Mouse (Mus musculus): ENCODE results near the gene Ciz1. TPM values are rescaled to one million over a fixed set of nuclear protein-coding genes. Genes with fewer than 3 reads are reported as not detected.

Gene Ciz1
- total RNA-seq, 1 experiment from 2014 or later = 78.2 TPM

GRCm38 (mm10) chr2:32392063-32392462, 39.9 kb downstream of the Ciz1 start:
- ATAC-seq (replicated peaks in 1 of 2; ENCODE audit: insufficient read depth in 1 of 2, low FRiP score in 2 of 2, low TSS enrichment in 1 of 2, low read depth in 1 of 2, poor library complexity in 2 of 2, severe bottlenecking in 2 of 2) = no peak

- peak; percentile 19 to 37; a peak in 1 of 4 replicates for ATAC-seq (replicated peaks in 1 of 2; ENCODE audit: insufficient read depth in 1 of 2, low FRiP score in 2 of 2, low TSS enrichment in 1 of 2, low read depth in 1 of 2, poor library complexity in 2 of 2, severe bottlenecking in 2 of 2)
These were observed 42.8 kb downstream of the Ciz1 start for GRCm38 (mm10) chr2:32394973-32395372.

GRCm38 (mm10) chr2:32395484-32395945, 43.4 kb downstream of the Ciz1 start, which contains the start of gene Ptges2:
Gene Ptges2, plus strand, starts transcription at chr2:32395896.
- ATAC-seq (replicated peaks in 1 of 2; ENCODE audit: insufficient read depth in 1 of 2, low FRiP score in 2 of 2, low TSS enrichment in 1 of 2, low read depth in 1 of 2, poor library complexity in 2 of 2, severe bottlenecking in 2 of 2) = peak; percentile 85 to 94

DNA sequence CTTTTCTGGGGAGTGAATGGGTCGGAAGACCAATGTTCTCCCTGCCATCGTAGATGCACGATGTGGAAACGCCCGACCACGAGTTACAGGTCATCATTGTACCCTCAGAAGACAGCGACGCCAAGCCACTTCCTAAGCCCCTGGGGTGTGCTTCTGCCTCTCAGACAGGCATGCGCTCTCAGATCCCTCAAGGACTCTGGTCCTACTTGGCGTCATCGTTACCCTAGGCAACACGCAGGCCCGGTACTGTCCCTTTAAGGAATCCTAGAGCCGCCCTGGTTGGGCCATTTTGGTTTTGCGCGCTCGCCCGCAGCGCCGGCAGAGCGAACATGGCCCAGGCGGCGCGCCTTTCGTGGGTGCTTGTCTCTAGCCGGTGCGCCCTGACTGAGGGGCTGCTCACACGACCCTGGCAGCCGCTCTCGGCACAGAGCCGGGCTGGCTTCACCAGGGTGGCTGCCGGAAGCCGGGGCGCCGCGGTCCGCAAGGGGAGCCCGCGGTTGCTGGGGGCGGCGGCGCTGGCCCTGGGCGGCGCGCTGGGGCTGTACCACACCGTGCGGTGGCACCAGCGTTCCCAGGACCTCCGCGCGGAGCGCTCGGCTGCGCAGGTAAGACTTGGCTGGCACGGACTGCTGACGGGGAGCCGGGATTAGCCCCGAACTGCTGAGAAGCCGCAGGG, 44.0 kb downstream of the Ciz1 start:
- ATAC-seq (replicated peaks in 1 of 2; ENCODE audit: insufficient read depth in 1 of 2, low FRiP score in 2 of 2, low TSS enrichment in 1 of 2, low read depth in 1 of 2, poor library complexity in 2 of 2, severe bottlenecking in 2 of 2) = peak; percentile 79

DNA sequence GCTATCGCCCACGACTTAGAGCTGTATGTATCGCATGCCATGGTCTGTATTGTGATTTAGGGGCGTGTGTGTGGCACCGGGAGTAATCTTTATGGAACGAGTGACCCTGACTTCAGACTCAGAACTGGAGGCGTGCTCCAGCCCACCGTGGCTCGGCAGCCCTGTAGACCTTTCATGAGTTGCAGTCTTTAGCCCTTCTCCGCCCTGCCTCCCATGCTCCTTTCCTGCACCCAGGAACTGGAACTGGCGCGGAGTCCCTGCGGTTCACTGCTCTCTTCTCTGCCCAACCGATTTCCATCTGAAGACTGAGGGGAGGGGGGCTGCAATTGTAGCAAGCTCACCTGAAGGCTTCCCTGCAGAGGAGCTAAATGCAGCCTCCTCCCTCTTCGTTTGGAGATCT, 44.6 kb downstream of the Ciz1 start:
- no peak for ATAC-seq (replicated peaks in 1 of 2; ENCODE audit: insufficient read depth in 1 of 2, low FRiP score in 2 of 2, low TSS enrichment in 1 of 2, low read depth in 1 of 2, poor library complexity in 2 of 2, severe bottlenecking in 2 of 2)

DNA sequence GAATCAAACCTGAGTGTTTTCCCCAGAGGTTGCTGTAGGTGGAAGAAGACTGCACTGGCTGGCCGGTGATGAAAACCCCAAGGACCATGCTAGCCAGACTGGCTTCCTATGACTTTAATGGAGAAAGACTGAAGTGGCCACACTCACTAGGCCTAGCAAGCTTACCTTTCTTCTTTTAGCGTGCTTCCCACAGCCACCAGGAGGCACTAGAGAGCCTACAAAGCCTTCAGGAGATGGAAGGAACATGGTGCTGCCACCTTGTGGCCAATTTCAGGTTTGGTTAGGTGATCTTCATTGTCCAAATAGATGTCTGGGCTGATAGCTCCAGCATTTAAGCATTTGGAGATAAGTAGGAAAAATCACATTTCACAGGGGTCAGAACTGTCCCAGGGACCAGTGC, 52.5 kb downstream of the Ciz1 start:
- peak; percentile 77 to 90 for ATAC-seq (replicated peaks in 1 of 2; ENCODE audit: insufficient read depth in 1 of 2, low FRiP score in 2 of 2, low TSS enrichment in 1 of 2, low read depth in 1 of 2, poor library complexity in 2 of 2, severe bottlenecking in 2 of 2)

- ATAC-seq (replicated peaks in 1 of 2; ENCODE audit: insufficient read depth in 1 of 2, low FRiP score in 2 of 2, low TSS enrichment in 1 of 2, low read depth in 1 of 2, poor library complexity in 2 of 2, severe bottlenecking in 2 of 2) = no peak
These were observed 55.2 kb downstream of the Ciz1 start for GRCm38 (mm10) chr2:32407144-32407824.

DNA sequence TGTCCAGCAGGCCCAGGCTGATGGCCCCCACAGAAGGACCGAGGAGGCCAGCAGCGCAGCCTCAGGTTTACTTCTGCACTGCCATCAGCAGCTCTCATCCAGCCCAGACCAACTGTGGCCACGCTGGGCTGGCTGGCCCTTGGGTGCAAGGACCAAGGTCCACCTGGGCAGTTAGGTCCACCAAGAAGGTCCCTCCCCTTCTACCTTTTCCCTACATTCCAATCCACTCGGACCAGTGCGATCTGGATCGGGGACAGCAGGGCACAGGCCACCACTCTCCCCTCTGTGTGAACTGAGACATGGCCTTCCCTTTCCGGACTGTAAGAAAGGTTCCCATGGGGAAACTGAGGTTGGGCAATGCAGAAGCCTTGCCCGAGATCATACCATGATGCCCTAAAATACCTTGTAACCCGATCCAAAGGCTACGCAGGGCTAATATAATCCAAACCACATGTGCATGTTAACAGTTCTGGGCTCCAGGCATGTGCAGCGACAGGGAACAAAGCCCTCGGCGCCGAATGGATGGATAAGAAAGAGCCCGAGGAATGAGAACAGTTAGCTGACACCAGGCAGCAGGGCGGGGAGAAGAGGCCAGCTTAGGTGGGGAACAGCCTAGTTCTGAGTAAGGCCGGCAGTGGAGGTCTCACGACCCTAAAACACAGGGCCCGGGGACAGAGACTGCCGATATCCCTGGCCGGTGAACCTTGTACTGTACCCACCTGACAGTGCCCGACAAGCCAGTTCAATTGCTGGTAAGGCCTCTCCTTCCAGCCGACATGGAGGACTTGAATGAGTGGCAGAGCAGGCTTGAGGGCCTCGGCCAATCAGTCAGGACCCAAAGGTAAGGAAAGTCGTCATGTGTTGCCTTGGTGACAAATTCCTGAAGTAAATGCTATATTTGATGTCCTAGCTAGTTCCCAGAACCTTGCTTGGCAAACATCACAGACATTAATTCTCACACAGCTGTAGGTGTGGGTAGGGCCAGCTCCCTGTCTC, 56.6 kb downstream of the Ciz1 start:
- ATAC-seq (replicated peaks in 1 of 2; ENCODE audit: insufficient read depth in 1 of 2, low FRiP score in 2 of 2, low TSS enrichment in 1 of 2, low read depth in 1 of 2, poor library complexity in 2 of 2, severe bottlenecking in 2 of 2) = no peak

GRCm38 (mm10) chr2:32411407-32411806, 59.3 kb downstream of the Ciz1 start:
- no peak for ATAC-seq (replicated peaks in 1 of 2; ENCODE audit: insufficient read depth in 1 of 2, low FRiP score in 2 of 2, low TSS enrichment in 1 of 2, low read depth in 1 of 2, poor library complexity in 2 of 2, severe bottlenecking in 2 of 2)

DNA sequence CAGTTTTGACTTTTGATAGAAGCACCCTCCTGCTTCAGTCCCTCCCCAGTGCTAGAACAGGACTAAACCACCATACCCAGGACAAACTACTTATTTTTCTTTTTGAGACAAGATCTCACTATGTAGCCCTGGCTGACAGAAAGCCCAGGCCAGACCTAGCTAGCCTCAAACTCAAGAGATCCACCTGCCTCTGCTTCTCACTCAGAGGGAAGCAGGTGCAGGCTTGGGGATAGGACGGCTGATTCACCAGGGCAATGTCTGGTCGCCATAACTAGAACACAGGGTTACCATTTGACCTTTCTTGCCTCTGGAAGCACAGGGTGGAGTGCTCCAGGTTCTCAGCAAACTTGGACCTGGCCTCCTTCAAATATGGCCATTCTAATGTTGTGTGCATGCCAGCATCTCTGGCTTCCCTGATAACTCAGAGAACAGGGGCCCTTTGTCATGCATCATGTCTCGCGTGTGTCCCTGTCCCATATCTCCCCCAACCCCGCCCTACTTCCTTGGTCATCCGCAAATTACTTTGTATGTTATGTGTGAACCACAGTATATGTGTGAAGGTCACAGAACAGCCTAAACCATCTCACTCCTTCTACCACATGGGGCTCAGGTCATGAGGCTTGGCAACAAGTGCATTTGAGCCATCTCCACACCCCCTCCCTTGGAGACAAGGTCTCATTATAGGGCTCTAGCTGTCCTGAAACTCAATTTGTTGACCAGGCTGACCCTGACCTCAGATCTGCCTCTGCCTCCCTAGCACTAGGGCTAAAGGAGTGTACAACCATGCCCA, 60.8 kb downstream of the Ciz1 start:
- ATAC-seq (replicated peaks in 1 of 2; ENCODE audit: insufficient read depth in 1 of 2, low FRiP score in 2 of 2, low TSS enrichment in 1 of 2, low read depth in 1 of 2, poor library complexity in 2 of 2, severe bottlenecking in 2 of 2) = no peak

DNA sequence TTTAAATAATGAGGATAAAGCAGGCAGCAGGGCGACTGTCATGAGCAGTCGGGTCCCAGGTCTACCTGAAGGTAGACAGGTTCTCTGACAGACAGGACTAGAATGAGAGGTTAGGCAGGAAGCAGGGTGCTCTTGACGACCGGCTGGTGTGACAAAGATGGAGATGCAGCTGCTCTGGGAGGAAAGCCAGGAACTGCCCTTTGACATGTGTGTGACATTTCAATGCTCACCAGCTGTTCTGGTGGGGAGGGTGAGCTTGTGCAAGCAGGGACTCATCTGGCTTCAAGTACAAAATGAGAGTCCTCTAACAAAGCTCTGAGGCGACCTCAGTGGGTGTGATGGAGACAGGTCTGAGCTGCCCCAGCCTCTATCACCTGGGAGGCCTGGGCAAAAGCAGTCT, 61.8 kb downstream of the Ciz1 start:
- no peak for ATAC-seq (replicated peaks in 1 of 2; ENCODE audit: insufficient read depth in 1 of 2, low FRiP score in 2 of 2, low TSS enrichment in 1 of 2, low read depth in 1 of 2, poor library complexity in 2 of 2, severe bottlenecking in 2 of 2)

DNA sequence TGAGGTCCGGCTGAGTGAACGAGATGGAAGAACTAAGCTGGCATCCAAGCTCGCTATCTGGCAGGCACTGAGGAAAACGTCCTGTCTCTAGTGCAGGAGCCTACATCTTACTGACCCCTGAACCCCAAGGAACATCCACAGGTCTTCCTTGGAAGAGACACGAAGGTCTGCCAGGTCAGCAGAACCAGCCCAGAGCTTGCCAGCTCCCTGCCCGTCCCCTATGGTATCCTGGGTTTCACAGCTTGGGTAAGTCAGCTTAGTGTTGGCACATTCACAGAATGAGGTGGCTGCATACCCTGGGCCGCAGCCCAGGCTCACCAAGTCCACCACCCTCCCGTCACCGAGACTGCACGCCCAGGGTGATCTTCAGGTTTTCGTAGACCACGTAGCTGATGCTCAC, 63.7 kb downstream of the Ciz1 start:
- ATAC-seq (replicated peaks in 1 of 2; ENCODE audit: insufficient read depth in 1 of 2, low FRiP score in 2 of 2, low TSS enrichment in 1 of 2, low read depth in 1 of 2, poor library complexity in 2 of 2, severe bottlenecking in 2 of 2) = no peak

- no peak for ATAC-seq (replicated peaks in 1 of 2; ENCODE audit: insufficient read depth in 1 of 2, low FRiP score in 2 of 2, low TSS enrichment in 1 of 2, low read depth in 1 of 2, poor library complexity in 2 of 2, severe bottlenecking in 2 of 2)
These were observed 64.4 kb downstream of the Ciz1 start for GRCm38 (mm10) chr2:32416556-32416955.

DNA sequence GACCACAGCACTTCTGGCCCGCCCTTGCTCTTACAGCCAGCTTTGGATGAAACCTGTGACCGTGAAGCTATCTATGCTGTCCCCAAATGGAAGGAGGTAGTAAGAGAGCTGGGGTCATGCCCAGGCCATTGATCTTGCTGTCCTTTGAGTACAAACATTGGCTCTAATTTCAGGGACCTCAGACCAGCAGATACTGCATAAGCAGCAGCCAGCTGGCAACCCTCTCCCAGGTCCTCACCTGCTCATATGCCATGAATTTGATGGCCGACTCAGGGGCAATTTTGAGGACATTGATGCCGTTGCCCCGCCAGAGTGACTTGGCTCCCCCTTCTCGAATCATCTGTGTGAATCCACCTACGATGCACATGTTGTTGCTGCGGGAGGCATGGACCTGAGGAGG, 65.4 kb downstream of the Ciz1 start:
- ATAC-seq (replicated peaks in 1 of 2; ENCODE audit: insufficient read depth in 1 of 2, low FRiP score in 2 of 2, low TSS enrichment in 1 of 2, low read depth in 1 of 2, poor library complexity in 2 of 2, severe bottlenecking in 2 of 2) = no peak

DNA sequence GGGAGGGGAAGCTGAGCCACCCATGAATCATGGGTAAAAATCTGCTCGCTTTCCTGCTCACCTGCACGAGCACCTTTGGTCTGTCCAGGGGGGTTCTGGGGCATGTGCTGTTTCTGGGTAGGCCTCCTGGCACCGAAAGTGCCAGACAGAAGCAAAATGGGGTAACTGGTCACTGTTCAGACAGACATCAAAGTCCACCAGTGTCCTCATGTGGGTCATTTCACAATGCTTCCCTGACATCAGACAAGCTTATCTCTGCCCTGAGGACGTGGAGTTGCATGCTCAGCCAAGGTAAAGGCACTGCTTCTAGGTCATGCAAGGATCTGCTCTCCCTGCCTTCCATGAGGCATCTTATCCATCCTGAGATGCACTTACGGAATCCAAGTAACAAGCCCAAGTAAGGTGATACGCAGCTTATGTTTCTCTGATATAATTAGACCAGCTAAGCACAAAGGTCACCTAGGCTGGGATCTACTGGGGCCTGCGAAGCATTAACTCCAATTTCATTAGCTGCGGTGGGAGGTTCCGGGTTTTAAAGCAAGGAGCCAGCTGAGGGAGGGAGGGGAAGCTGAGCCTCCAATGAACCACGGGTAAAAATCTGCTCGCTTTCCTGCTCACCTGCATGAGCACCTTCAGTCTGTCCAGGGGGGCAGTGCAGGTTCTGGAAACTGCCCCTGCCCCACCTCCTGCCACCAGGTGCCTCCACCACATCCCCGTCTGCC, 66.5 kb downstream of the Ciz1 start:
- no peak for ATAC-seq (replicated peaks in 1 of 2; ENCODE audit: insufficient read depth in 1 of 2, low FRiP score in 2 of 2, low TSS enrichment in 1 of 2, low read depth in 1 of 2, poor library complexity in 2 of 2, severe bottlenecking in 2 of 2)

- no peak for ATAC-seq (replicated peaks in 1 of 2; ENCODE audit: insufficient read depth in 1 of 2, low FRiP score in 2 of 2, low TSS enrichment in 1 of 2, low read depth in 1 of 2, poor library complexity in 2 of 2, severe bottlenecking in 2 of 2)
These were observed 67.2 kb downstream of the Ciz1 start for GRCm38 (mm10) chr2:32419359-32419758.
